Mouse (Mus musculus): Measurements from ENCODE around the gene Plpp7. TPM values are rescaled to one million over a fixed set of nuclear protein-coding genes. Genes with fewer than 3 reads are reported as not detected.

Plpp7 gene
- polyA plus RNA-seq, 2 experiments: 1.1 to 1.4 TPM

GRCm38 (mm10) chr2:32105117-32105913, 10.0 kb downstream of the Plpp7 start:
- H3K27ac ChIP-seq: no peak overlapping the region
- H3K36me3 ChIP-seq (replicated peaks; ENCODE audit: control insufficient read depth, insufficient read depth, low read depth): no peaks in the 10 kb centered on the region
- no peak for TF ChIP-seq CTCF (IDR thresholded peaks at IDR 0.05; ENCODE audit: low read depth)
- no peak overlapping the region for H3K4me2 ChIP-seq (ENCODE audit: low read depth)
- DNase-seq (ENCODE audit: low read depth in 3 of 3, low spot score in 3 of 3): no peak
- H3K27me3 ChIP-seq (ENCODE audit: control insufficient read depth, insufficient read depth, low read length): no peaks in the 10 kb centered on the region
- H3K4me3 ChIP-seq (ENCODE audit: insufficient read depth in 1 of 2, low read depth in 2 of 2, low read length in 2 of 2): no peak overlapping the region
- H3K9me3 ChIP-seq (ENCODE audit: control insufficient read depth, low read length): no peaks in the 10 kb centered on the region
- ATAC-seq (ENCODE audit: insufficient read depth): peak; percentile 32; the same call in 1 of the 2 replicates
- peaks cover 2 to 7% of the 10 kb centered on the region in 2 experiments; a peak in 3 of 4 replicates for H3K4me1 ChIP-seq (replicated peaks; ENCODE audit: control insufficient read depth in 2 of 2, insufficient read depth in 2 of 2, low read length in 1 of 2)
- 76% methylated on average over 16 of the region's 16 CpGs for WGBS (ENCODE audit: insufficient replicate concordance)
- no peak overlapping the region for H3K9ac ChIP-seq (replicated peaks)

GRCm38 (mm10) chr2:32105930-32106329, 10.6 kb downstream of the Plpp7 start:
- Histone ChIP-seq H3K4me2 (ENCODE audit: low read depth) (no peak overlapping the region), H3K9me3 (ENCODE audit: control insufficient read depth, low read length) (no peaks in the 10 kb centered on the region), H3K4me3 (ENCODE audit: insufficient read depth in 1 of 2, low read depth in 2 of 2, low read length in 2 of 2) (no peak overlapping the region), H3K36me3 (replicated peaks; ENCODE audit: control insufficient read depth, insufficient read depth, low read depth) (no peaks in the 10 kb centered on the region), H3K27me3 (ENCODE audit: control insufficient read depth, insufficient read depth, low read length) (no peaks in the 10 kb centered on the region), H3K4me1 (replicated peaks; ENCODE audit: control insufficient read depth in 2 of 2, insufficient read depth in 2 of 2, low read length in 1 of 2) (peaks cover 5 to 8% of the 10 kb centered on the region in 2 experiments), H3K9ac (replicated peaks) (no peak overlapping the region), H3K27ac (no peak overlapping the region)
- ATAC-seq (ENCODE audit: insufficient read depth) (no peak), DNase-seq (ENCODE audit: low read depth in 3 of 3, low spot score in 3 of 3) (no peak)
- TF ChIP-seq CTCF (IDR thresholded peaks at IDR 0.05; ENCODE audit: low read depth): no peak
- TF ChIP-seq EP300 (IDR thresholded peaks at IDR 0.05; ENCODE audit: low read depth): no peak
- WGBS (ENCODE audit: insufficient replicate concordance): 70% methylated on average over 7 of the region's 7 CpGs

DNA sequence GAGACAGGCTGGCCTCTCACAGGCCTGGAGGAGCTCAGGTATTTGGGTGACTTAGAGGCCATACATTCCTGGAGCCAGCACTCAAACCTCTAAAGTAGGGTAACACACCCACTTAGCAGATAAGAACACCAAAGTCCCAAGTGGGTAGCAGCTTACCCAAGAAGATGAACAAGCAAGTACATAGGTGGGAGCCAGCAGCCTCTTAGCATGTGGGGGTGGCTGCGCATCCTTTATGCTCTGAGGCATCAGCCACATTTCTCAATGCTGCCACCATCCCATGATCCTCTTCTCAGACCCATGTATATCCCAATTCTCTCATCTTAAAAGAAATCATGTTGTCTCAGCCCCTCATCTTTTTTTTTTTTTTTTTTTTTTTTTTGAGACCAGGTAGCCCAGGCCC, 15.9 kb downstream of the Plpp7 start:
- Histone ChIP-seq H3K9ac (replicated peaks) (peak overlapping the region; percentile 36; the same call in 1 of the 2 replicates), H3K4me3 (ENCODE audit: insufficient read depth in 1 of 2, low read depth in 2 of 2, low read length in 2 of 2) (no peak overlapping the region), H3K4me1 (replicated peaks; ENCODE audit: control insufficient read depth in 2 of 2, insufficient read depth in 2 of 2, low read length in 1 of 2) (peaks cover 34 to 38% of the 10 kb centered on the region in 2 experiments)

GRCm38 (mm10) chr2:32112548-32112947, 17.2 kb downstream of the Plpp7 start:
- Histone ChIP-seq H3K9ac (replicated peaks) (no peak overlapping the region), H3K4me3 (ENCODE audit: insufficient read depth in 1 of 2, low read depth in 2 of 2, low read length in 2 of 2) (no peak overlapping the region), H3K36me3 (replicated peaks; ENCODE audit: control insufficient read depth, insufficient read depth, low read depth) (no peaks in the 10 kb centered on the region), H3K27ac (no peak overlapping the region), H3K27me3 (ENCODE audit: control insufficient read depth, insufficient read depth, low read length) (no peaks in the 10 kb centered on the region), H3K4me1 (replicated peaks; ENCODE audit: control insufficient read depth in 2 of 2, insufficient read depth in 2 of 2, low read length in 1 of 2) (peaks cover 37 to 43% of the 10 kb centered on the region in 2 experiments), H3K9me3 (ENCODE audit: control insufficient read depth, low read length) (no peaks in the 10 kb centered on the region), H3K4me2 (ENCODE audit: low read depth) (no peak overlapping the region)
- WGBS (ENCODE audit: insufficient replicate concordance): 73% methylated on average over 2 of the region's 2 CpGs
- TF ChIP-seq CTCF (IDR thresholded peaks at IDR 0.05; ENCODE audit: low read depth): no peak
- TF ChIP-seq EP300 (IDR thresholded peaks at IDR 0.05; ENCODE audit: low read depth): no peak
- ATAC-seq (ENCODE audit: insufficient read depth): no peak
- DNase-seq (ENCODE audit: low read depth in 3 of 3, low spot score in 3 of 3): no peak

More for the DNA sequence above, 15.9 kb downstream of the Plpp7 start:
- no peaks in the 10 kb centered on the region for H3K36me3 ChIP-seq (replicated peaks; ENCODE audit: control insufficient read depth, insufficient read depth, low read depth)
- no peak overlapping the region for H3K4me2 ChIP-seq (ENCODE audit: low read depth)
- H3K27me3 ChIP-seq (ENCODE audit: control insufficient read depth, insufficient read depth, low read length): no peaks in the 10 kb centered on the region
- TF ChIP-seq EP300 (IDR thresholded peaks at IDR 0.05; ENCODE audit: low read depth) (no peak), CTCF (IDR thresholded peaks at IDR 0.05; ENCODE audit: low read depth) (no peak)
- WGBS (ENCODE audit: insufficient replicate concordance): 86% methylated on average over 1 of the region's 1 CpGs
- DNase-seq (ENCODE audit: low read depth in 3 of 3, low spot score in 3 of 3): no peak
- ATAC-seq (ENCODE audit: insufficient read depth): no peak
- H3K9me3 ChIP-seq (ENCODE audit: control insufficient read depth, low read length): no peaks in the 10 kb centered on the region
- peak overlapping the region; percentile 23; the same call in 1 of the 2 replicates for H3K27ac ChIP-seq

DNA sequence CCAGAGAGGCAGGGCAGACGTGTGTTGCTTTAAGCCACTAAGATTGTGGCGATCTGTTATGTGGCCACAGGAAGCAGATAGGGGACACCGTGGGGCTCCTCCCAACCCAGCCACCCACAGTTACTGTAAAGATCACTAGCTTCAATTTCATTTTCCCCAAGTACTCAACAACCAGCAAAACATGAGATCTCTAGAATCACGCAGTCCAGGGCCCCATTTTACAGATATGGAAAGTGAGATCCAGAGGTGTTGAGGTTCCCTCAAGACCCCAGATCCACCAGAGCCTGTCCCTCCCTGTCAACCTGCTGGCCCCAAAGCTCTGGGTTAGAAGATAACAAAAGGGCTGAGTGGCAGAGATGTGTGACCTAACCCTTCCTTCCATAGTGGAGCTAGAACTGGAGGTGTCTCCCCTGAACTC, 20.5 kb downstream of the Plpp7 start:
- TF ChIP-seq CTCF (IDR thresholded peaks at IDR 0.05; ENCODE audit: low read depth) (no peak), EP300 (IDR thresholded peaks at IDR 0.05; ENCODE audit: low read depth) (peak; percentile 70)
- WGBS (ENCODE audit: insufficient replicate concordance): 20% methylated on average over 4 of the region's 4 CpGs
- ATAC-seq (ENCODE audit: insufficient read depth) (peak; percentile 89), DNase-seq (ENCODE audit: low read depth in 3 of 3, low spot score in 3 of 3) (peak in 2 of 3 experiments; percentile 40 to 52)
- Histone ChIP-seq H3K9me3 (ENCODE audit: control insufficient read depth, low read length) (no peaks in the 10 kb centered on the region), H3K4me1 (replicated peaks; ENCODE audit: control insufficient read depth in 2 of 2, insufficient read depth in 2 of 2, low read length in 1 of 2) (peaks cover 41 to 50% of the 10 kb centered on the region in 2 experiments), H3K9ac (replicated peaks) (peak overlapping the region; percentile 58), H3K27me3 (ENCODE audit: control insufficient read depth, insufficient read depth, low read length) (no peaks in the 10 kb centered on the region), H3K4me2 (ENCODE audit: low read depth) (peak overlapping the region; percentile 49), H3K36me3 (replicated peaks; ENCODE audit: control insufficient read depth, insufficient read depth, low read depth) (no peaks in the 10 kb centered on the region), H3K4me3 (ENCODE audit: insufficient read depth in 1 of 2, low read depth in 2 of 2, low read length in 2 of 2) (peak overlapping the region; percentile 9 to 24; a peak in 3 of 4 replicates), H3K27ac (peak overlapping the region; percentile 53)

Data from liver, embryonic 14.5 days (tissue).